Comparison of ENCODE assay signal across 8 mouse cellular contexts in genomic region chr16:33891561-33892281, GRCm38 (mm10).
DNase-seq lines count a peak whose midpoint lies in the region; ATAC-seq and TF ChIP-seq lines count a peak whose summit lies in the region.

No protein-coding gene starts in this region.

- peaks cover 77% of the 10 kb centered on the region for H3K4me1 ChIP-seq in embryonic facial prominence, embryonic 10.5 days
- peaks cover 28% of the 10 kb centered on the region for H3K4me1 ChIP-seq in heart, embryonic 11.5 days (ENCODE audit: control insufficient read depth, insufficient read depth, low read length)
- peaks cover 57% of the 10 kb centered on the region for H3K4me1 ChIP-seq in kidney, embryonic 16.5 days (ENCODE audit: insufficient read depth, low read length)
- H3K4me1 ChIP-seq in liver, embryonic 16.5 days (ENCODE audit: control insufficient read depth, low read depth, low read length): peaks cover 29% of the 10 kb centered on the region

- H3K4me3 ChIP-seq in C2C12 (ENCODE audit: insufficient read depth, poor library complexity, severe bottlenecking): no peak overlapping the region
- no peak overlapping the region for H3K4me3 ChIP-seq in embryonic facial prominence, embryonic 10.5 days
- H3K4me3 ChIP-seq in heart, embryonic 11.5 days (ENCODE audit: low read depth, low read length): peak overlapping the region; percentile 11
- peak overlapping the region; percentile 23 for H3K4me3 ChIP-seq in kidney, embryonic 16.5 days (ENCODE audit: low read length)
- H3K4me3 ChIP-seq in liver, embryonic 16.5 days (ENCODE audit: low read depth, low read length): no peak overlapping the region

- peaks cover 29% of the 10 kb centered on the region for H3K79me2 ChIP-seq in C2C12 (ENCODE audit: control insufficient read depth, insufficient read depth)

- WGBS in embryonic facial prominence, embryonic 10.5 days: 52% methylated on average over 14 of the region's 14 CpGs
- WGBS in heart, embryonic 11.5 days (ENCODE audit: insufficient replicate concordance): 23% methylated on average over 14 of the region's 14 CpGs
- WGBS in kidney, embryonic 16.5 days: 5% methylated on average over 14 of the region's 14 CpGs
- WGBS in liver, embryonic 16.5 days (ENCODE audit: insufficient replicate concordance): 27% methylated on average over 14 of the region's 14 CpGs

- TF ChIP-seq CTCF in C2C12 (IDR thresholded peaks at IDR 0.05; ENCODE audit: control insufficient read depth, insufficient read depth, insufficient read length): no peak

- peak overlapping the region; percentile 45 for H3K27ac ChIP-seq in embryonic facial prominence, embryonic 10.5 days (replicated peaks)
- peak overlapping the region; percentile 77 for H3K27ac ChIP-seq in heart, embryonic 11.5 days (ENCODE audit: low read depth, low read length)
- H3K27ac ChIP-seq in kidney, embryonic 16.5 days (ENCODE audit: low read length): peak overlapping the region; percentile 86
- H3K27ac ChIP-seq in liver, embryonic 16.5 days (ENCODE audit: low read length): peak overlapping the region; percentile 2

- H3K27me3 ChIP-seq in C2C12 (ENCODE audit: control insufficient read depth, insufficient read depth, insufficient read length): no peaks in the 10 kb centered on the region
- H3K27me3 ChIP-seq in embryonic facial prominence, embryonic 10.5 days (replicated peaks; ENCODE audit: low read depth, poor library complexity, severe bottlenecking): no peaks in the 10 kb centered on the region
- H3K27me3 ChIP-seq in heart, embryonic 11.5 days (ENCODE audit: control insufficient read depth, insufficient read depth, low read length): no peaks in the 10 kb centered on the region
- H3K27me3 ChIP-seq in kidney, embryonic 16.5 days (ENCODE audit: insufficient read depth, low read length): no peaks in the 10 kb centered on the region
- no peaks in the 10 kb centered on the region for H3K27me3 ChIP-seq in liver, embryonic 16.5 days (ENCODE audit: control insufficient read depth, insufficient read depth, low read depth, low read length)

- no peak overlapping the region for H3K9ac ChIP-seq in heart, embryonic 11.5 days (ENCODE audit: low read depth, low read length)
- no peak overlapping the region for H3K9ac ChIP-seq in kidney, embryonic 16.5 days (replicated peaks; ENCODE audit: low read length)
- no peak overlapping the region for H3K9ac ChIP-seq in liver, embryonic 16.5 days (ENCODE audit: low read depth, low read length)

- H3K4me2 ChIP-seq in heart, embryonic 11.5 days: peak overlapping the region; percentile 43
- H3K4me2 ChIP-seq in kidney, embryonic 16.5 days (replicated peaks; ENCODE audit: low read depth, low read length): peak overlapping the region; percentile 24
- H3K4me2 ChIP-seq in liver, embryonic 16.5 days (ENCODE audit: low read depth, low read length): no peak overlapping the region

- H3ac ChIP-seq in C2C12 (ENCODE audit: control insufficient read depth, insufficient read length, low read depth): peak overlapping the region; percentile 5

- no peaks in the 10 kb centered on the region for H3K79me3 ChIP-seq in C2C12 (ENCODE audit: low read depth)

- peak; percentile 44 for ATAC-seq in heart, embryonic 11.5 days (replicated peaks; ENCODE audit: insufficient number of reproducible peaks, low FRiP score, low TSS enrichment)
- ATAC-seq in kidney, embryonic 16.5 days (ENCODE audit: low FRiP score, low TSS enrichment): peak; percentile 57
- peak; percentile 10; the same call in 1 of the 2 replicates for ATAC-seq in liver, embryonic 16.5 days (ENCODE audit: low read depth)

- peak; percentile 94 to 97 for DNase-seq in adrenal gland, adult (ENCODE audit: inconsistent age in 2 of 2, low spot score in 1 of 2)
- peak; percentile 57 for DNase-seq in embryonic facial prominence, embryonic 10.5 days (ENCODE audit: low spot score)
- DNase-seq in ovary, postnatal 36 days (ENCODE audit: low spot score): peak; percentile 85
- DNase-seq in T-cell, adult 2 months (ENCODE audit: low spot score): no peak

- no peaks in the 10 kb centered on the region for H3K9me3 ChIP-seq in embryonic facial prominence, embryonic 10.5 days
- no peaks in the 10 kb centered on the region for H3K9me3 ChIP-seq in heart, embryonic 11.5 days (replicated peaks; ENCODE audit: control insufficient read depth, low read length)
- no peaks in the 10 kb centered on the region for H3K9me3 ChIP-seq in kidney, embryonic 16.5 days (ENCODE audit: low read length)
- H3K9me3 ChIP-seq in liver, embryonic 16.5 days (replicated peaks; ENCODE audit: control insufficient read depth, low read length): no peaks in the 10 kb centered on the region

- no peaks in the 10 kb centered on the region for H3K36me3 ChIP-seq in C2C12 (ENCODE audit: control insufficient read depth, insufficient read depth)
- H3K36me3 ChIP-seq in embryonic facial prominence, embryonic 10.5 days (replicated peaks): 0 out of 2 replicates have a peak, but pooled peaks cover 7% of the 10 kb centered on the region
- H3K36me3 ChIP-seq in heart, embryonic 11.5 days (ENCODE audit: control insufficient read depth, insufficient read depth, low read length): no peaks in the 10 kb centered on the region
- H3K36me3 ChIP-seq in kidney, embryonic 16.5 days (ENCODE audit: insufficient read depth, low read length): no peaks in the 10 kb centered on the region
- H3K36me3 ChIP-seq in liver, embryonic 16.5 days (ENCODE audit: control insufficient read depth, insufficient read depth): no peaks in the 10 kb centered on the region

TF ChIP-seq in C2C12, 6 proteins besides CTCF, POLR2A, EP300 and RAD21:
- TF ChIP-seq MYOG (IDR thresholded peaks at IDR 0.05; ENCODE audit: control insufficient read depth, extremely low read depth, insufficient read length) (no peak), MYOD1 (IDR thresholded peaks at IDR 0.05; ENCODE audit: control insufficient read depth, insufficient read length, low read depth) (peak; percentile 62), MAX (IDR thresholded peaks at IDR 0.05) (peak; percentile 6), CEBPB (IDR thresholded peaks at IDR 0.05; ENCODE audit: low read depth) (peak; percentile 93)

Comparison
In these comparisons a context has a peak if more than half of its experiments do, and no peak if none do; other contexts are left out.
1. H3K4me3 ChIP-seq: peak in heart, embryonic 11.5 days (single experiment) and kidney, embryonic 16.5 days (single experiment); none in C2C12 (single experiment), embryonic facial prominence, embryonic 10.5 days (single experiment) and liver, embryonic 16.5 days (single experiment).
2. H3K27ac ChIP-seq: peak in every context shown above with its lines; median percentile 86 in kidney, embryonic 16.5 days; 77 in heart, embryonic 11.5 days; 45 in embryonic facial prominence, embryonic 10.5 days; 2 in liver, embryonic 16.5 days.
3. Peak in every context shown above with its lines, with median percentiles within 50 percentile points of each other: ATAC-seq.